Mouse (Mus musculus): ENCODE measurements around the gene Ddah1. TPM values are rescaled to one million over a fixed set of nuclear protein-coding genes. Genes with fewer than 3 reads are reported as not detected.

Gene Ddah1
- polyA plus RNA-seq, 1 experiment, result 43.7 TPM

- Histone ChIP-seq H3K4me1 (ENCODE audit: control insufficient read depth, insufficient read depth, low read length) (no peaks in the 10 kb centered on the region), H3K9ac (ENCODE audit: low read depth, poor library complexity, severe bottlenecking) (no peak overlapping the region), H3K36me3 (ENCODE audit: control insufficient read depth, insufficient read depth, low read length, poor library complexity, severe bottlenecking) (no peaks in the 10 kb centered on the region), H3K4me3 (ENCODE audit: low read depth, low read length) (no peak overlapping the region), H3K27me3 (ENCODE audit: control insufficient read depth, insufficient read depth, low read length, poor library complexity, severe bottlenecking) (no peaks in the 10 kb centered on the region), H3K27ac (ENCODE audit: insufficient read depth, low read length) (no peak overlapping the region), H3K9me3 (replicated peaks; ENCODE audit: control insufficient read depth, insufficient read depth, low read length, poor library complexity, severe bottlenecking) (no peaks in the 10 kb centered on the region)
- TF ChIP-seq CTCF (IDR thresholded peaks at IDR 0.05; ENCODE audit: low read depth, low read length) (no peak), EP300 (IDR thresholded peaks at IDR 0.05; ENCODE audit: insufficient read depth, low read depth, low read length) (no peak), POLR2A (IDR thresholded peaks at IDR 0.05; ENCODE audit: insufficient read depth, low read length) (no peak)
Measured at GRCm38 (mm10) chr3:145743476-145744027, 14.9 kb upstream of the Ddah1 start.

- no peaks in the 10 kb centered on the region for H3K4me1 ChIP-seq (ENCODE audit: control insufficient read depth, insufficient read depth, low read length)
- H3K9me3 ChIP-seq (replicated peaks; ENCODE audit: control insufficient read depth, insufficient read depth, low read length, poor library complexity, severe bottlenecking), result no peaks in the 10 kb centered on the region
- no peaks in the 10 kb centered on the region for H3K27me3 ChIP-seq (ENCODE audit: control insufficient read depth, insufficient read depth, low read length, poor library complexity, severe bottlenecking)
- no peak overlapping the region for H3K9ac ChIP-seq (ENCODE audit: low read depth, poor library complexity, severe bottlenecking)
- no peak overlapping the region for H3K27ac ChIP-seq (ENCODE audit: insufficient read depth, low read length)
- no peaks in the 10 kb centered on the region for H3K36me3 ChIP-seq (ENCODE audit: control insufficient read depth, insufficient read depth, low read length, poor library complexity, severe bottlenecking)
- no peak overlapping the region for H3K4me3 ChIP-seq (ENCODE audit: low read depth, low read length)
- TF ChIP-seq EP300 (IDR thresholded peaks at IDR 0.05; ENCODE audit: insufficient read depth, low read depth, low read length) (no peak), CTCF (IDR thresholded peaks at IDR 0.05; ENCODE audit: low read depth, low read length) (no peak), POLR2A (IDR thresholded peaks at IDR 0.05; ENCODE audit: insufficient read depth, low read length) (no peak)
Measured at GRCm38 (mm10) chr3:145748626-145749025, 9.8 kb upstream of the Ddah1 start.

GRCm38 (mm10) chr3:145756457-145756856, 2.0 kb upstream of the Ddah1 start:
- no peaks in the 10 kb centered on the region; the same call in 1 of the 2 replicates for H3K27me3 ChIP-seq (ENCODE audit: control insufficient read depth, insufficient read depth, low read length, poor library complexity, severe bottlenecking)

GRCm38 (mm10) chr3:145757177-145757576, 1.3 kb upstream of the Ddah1 start:
- Histone ChIP-seq H3K36me3 (ENCODE audit: control insufficient read depth, insufficient read depth, low read length, poor library complexity, severe bottlenecking) (no peaks in the 10 kb centered on the region), H3K4me3 (ENCODE audit: low read depth, low read length) (no peak overlapping the region), H3K27me3 (ENCODE audit: control insufficient read depth, insufficient read depth, low read length, poor library complexity, severe bottlenecking) (no peaks in the 10 kb centered on the region; the same call in 1 of the 2 replicates), H3K9me3 (replicated peaks; ENCODE audit: control insufficient read depth, insufficient read depth, low read length, poor library complexity, severe bottlenecking) (no peaks in the 10 kb centered on the region), H3K27ac (ENCODE audit: insufficient read depth, low read length) (no peak overlapping the region), H3K9ac (ENCODE audit: low read depth, poor library complexity, severe bottlenecking) (no peak overlapping the region), H3K4me1 (ENCODE audit: control insufficient read depth, insufficient read depth, low read length) (peaks cover 3% of the 10 kb centered on the region)
- TF ChIP-seq EP300 (IDR thresholded peaks at IDR 0.05; ENCODE audit: insufficient read depth, low read depth, low read length) (peak; percentile 90), CTCF (IDR thresholded peaks at IDR 0.05; ENCODE audit: low read depth, low read length) (no peak)

More at GRCm38 (mm10) chr3:145756457-145756856, 2.0 kb upstream of the Ddah1 start:
- H3K9ac ChIP-seq (ENCODE audit: low read depth, poor library complexity, severe bottlenecking), result no peak overlapping the region
- TF ChIP-seq EP300 (IDR thresholded peaks at IDR 0.05; ENCODE audit: insufficient read depth, low read depth, low read length), result no peak
- TF ChIP-seq POLR2A (IDR thresholded peaks at IDR 0.05; ENCODE audit: insufficient read depth, low read length), result no peak
- TF ChIP-seq CTCF (IDR thresholded peaks at IDR 0.05; ENCODE audit: low read depth, low read length), result no peak
- H3K4me3 ChIP-seq (ENCODE audit: low read depth, low read length), result no peak overlapping the region
- H3K36me3 ChIP-seq (ENCODE audit: control insufficient read depth, insufficient read depth, low read length, poor library complexity, severe bottlenecking), result no peaks in the 10 kb centered on the region
- peaks cover 3% of the 10 kb centered on the region for H3K4me1 ChIP-seq (ENCODE audit: control insufficient read depth, insufficient read depth, low read length)
- H3K27ac ChIP-seq (ENCODE audit: insufficient read depth, low read length), result no peak overlapping the region
- H3K9me3 ChIP-seq (replicated peaks; ENCODE audit: control insufficient read depth, insufficient read depth, low read length, poor library complexity, severe bottlenecking), result no peaks in the 10 kb centered on the region

GRCm38 (mm10) chr3:145757844-145758243, 631 bp upstream of the Ddah1 start:
- H3K27ac ChIP-seq (ENCODE audit: insufficient read depth, low read length), result no peak overlapping the region
- H3K4me3 ChIP-seq (ENCODE audit: low read depth, low read length), result no peak overlapping the region
- H3K27me3 ChIP-seq (ENCODE audit: control insufficient read depth, insufficient read depth, low read length, poor library complexity, severe bottlenecking), result no peaks in the 10 kb centered on the region; the same call in 1 of the 2 replicates

GRCm38 (mm10) chr3:145759379-145760209, 1.1 kb downstream of the Ddah1 start:
- Histone ChIP-seq H3K36me3 (ENCODE audit: control insufficient read depth, insufficient read depth, low read length, poor library complexity, severe bottlenecking) (no peaks in the 10 kb centered on the region), H3K27ac (ENCODE audit: insufficient read depth, low read length) (no peak overlapping the region), H3K27me3 (ENCODE audit: control insufficient read depth, insufficient read depth, low read length, poor library complexity, severe bottlenecking) (no peaks in the 10 kb centered on the region; the same call in 1 of the 2 replicates), H3K4me1 (ENCODE audit: control insufficient read depth, insufficient read depth, low read length) (peaks cover 3% of the 10 kb centered on the region), H3K9ac (ENCODE audit: low read depth, poor library complexity, severe bottlenecking) (peak overlapping the region; percentile 69; the same call in 1 of the 2 replicates), H3K4me3 (ENCODE audit: low read depth, low read length) (peak overlapping the region; percentile 58), H3K9me3 (replicated peaks; ENCODE audit: control insufficient read depth, insufficient read depth, low read length, poor library complexity, severe bottlenecking) (no peaks in the 10 kb centered on the region)
- no peak for TF ChIP-seq CTCF (IDR thresholded peaks at IDR 0.05; ENCODE audit: low read depth, low read length)
- TF ChIP-seq EP300 (IDR thresholded peaks at IDR 0.05; ENCODE audit: insufficient read depth, low read depth, low read length), result peak; percentile 78
- no peak for TF ChIP-seq POLR2A (IDR thresholded peaks at IDR 0.05; ENCODE audit: insufficient read depth, low read length)

More at GRCm38 (mm10) chr3:145757844-145758243, 631 bp upstream of the Ddah1 start:
- Histone ChIP-seq H3K9ac (ENCODE audit: low read depth, poor library complexity, severe bottlenecking) (no peak overlapping the region), H3K36me3 (ENCODE audit: control insufficient read depth, insufficient read depth, low read length, poor library complexity, severe bottlenecking) (no peaks in the 10 kb centered on the region), H3K9me3 (replicated peaks; ENCODE audit: control insufficient read depth, insufficient read depth, low read length, poor library complexity, severe bottlenecking) (no peaks in the 10 kb centered on the region), H3K4me1 (ENCODE audit: control insufficient read depth, insufficient read depth, low read length) (peaks cover 3% of the 10 kb centered on the region)
- TF ChIP-seq EP300 (IDR thresholded peaks at IDR 0.05; ENCODE audit: insufficient read depth, low read depth, low read length) (no peak), POLR2A (IDR thresholded peaks at IDR 0.05; ENCODE audit: insufficient read depth, low read length) (no peak), CTCF (IDR thresholded peaks at IDR 0.05; ENCODE audit: low read depth, low read length) (no peak)

Measured in ES-Bruce4 (cell line).